Mouse (Mus musculus): Measurements from ENCODE around the gene Gpr89. TPM values are rescaled to one million over a fixed set of nuclear protein-coding genes. Genes with fewer than 3 reads are reported as not detected.

The Gpr89 gene
- polyA plus RNA-seq (2015; fragmentation: Nextera tagmentation; extraction: Ambion mirVana): 24.2 and 26.6 TPM in 2 replicates

GRCm38 (mm10) chr3:96904851-96905541, at the start of gene Gpr89:
Gene Gpr89, minus strand, starts transcription at chr3:96905346.
- Histone ChIP-seq H3K36me3 (no peaks in the 10 kb centered on the region), H3K27me3 (replicated peaks) (peaks cover 30% of the 10 kb centered on the region), H3K9ac (peak within 1 kb of the TSS; percentile 94), H3K4me2 (peak within 1 kb of the TSS; percentile 88), H3K4me3 (peak within 1 kb of the TSS; percentile 76), H3K4me1 (peaks cover 12% of the 10 kb centered on the region), H3K9me3 (no peaks in the 10 kb centered on the region), H3K27ac (replicated peaks) (no peak within 1 kb of the TSS)
- ATAC-seq (ENCODE audit: extremely low read depth, insufficient number of reproducible peaks, low FRiP score, low TSS enrichment): peak; percentile 86
- WGBS: under 1% methylated on average over 40 of the region's 40 CpGs

DNA sequence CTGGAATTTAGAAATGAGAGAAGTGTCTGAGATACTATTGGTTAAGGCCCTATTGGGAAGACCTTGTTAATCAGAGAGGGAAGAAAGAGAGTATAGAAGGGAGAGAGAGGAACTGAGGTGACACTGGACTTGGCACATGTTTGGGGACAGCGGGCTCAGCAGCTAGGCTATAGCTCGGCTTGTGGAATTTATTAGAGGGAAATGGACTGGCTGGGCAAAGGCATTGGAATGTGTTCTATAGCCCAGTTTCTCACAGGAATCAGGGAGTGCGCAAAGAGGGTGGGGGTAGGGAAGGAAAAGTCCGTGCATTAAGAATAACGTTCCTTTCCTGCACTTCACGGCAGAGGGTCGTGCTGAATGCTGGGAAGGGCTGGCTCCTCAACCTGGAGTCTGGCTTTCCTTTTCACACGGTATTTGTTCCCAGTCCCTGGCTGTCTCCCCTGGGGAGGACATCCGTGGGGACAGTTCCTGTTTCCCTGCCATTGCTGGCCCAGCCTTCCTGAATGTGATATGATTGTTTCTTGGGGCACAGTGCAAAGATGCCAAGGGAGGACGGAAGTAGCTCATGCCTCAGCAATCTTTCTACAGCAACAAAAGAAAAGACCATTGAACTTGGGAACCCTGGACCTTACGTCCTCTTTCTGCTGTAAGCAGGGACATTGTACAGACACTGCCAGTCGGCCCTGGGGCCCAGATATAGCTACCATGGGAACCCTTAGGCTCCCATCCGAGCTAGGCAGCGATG, 48.5 kb upstream of the Gpr89 start:
- Histone ChIP-seq H3K9me3 (no peaks in the 10 kb centered on the region), H3K27ac (replicated peaks) (peak overlapping the region; percentile 77), H3K9ac (peak overlapping the region; percentile 44; the same call in 1 of the 2 replicates), H3K4me1 (peaks cover 20% of the 10 kb centered on the region), H3K27me3 (replicated peaks) (no peaks in the 10 kb centered on the region), H3K4me2 (peak overlapping the region; percentile 53), H3K36me3 (no peaks in the 10 kb centered on the region), H3K4me3 (peak overlapping the region; percentile 1; the same call in 1 of the 2 replicates)
- WGBS: 27% methylated on average over 14 of the region's 14 CpGs
- peak; percentile 71 for ATAC-seq (ENCODE audit: extremely low read depth, insufficient number of reproducible peaks, low FRiP score, low TSS enrichment)

DNA sequence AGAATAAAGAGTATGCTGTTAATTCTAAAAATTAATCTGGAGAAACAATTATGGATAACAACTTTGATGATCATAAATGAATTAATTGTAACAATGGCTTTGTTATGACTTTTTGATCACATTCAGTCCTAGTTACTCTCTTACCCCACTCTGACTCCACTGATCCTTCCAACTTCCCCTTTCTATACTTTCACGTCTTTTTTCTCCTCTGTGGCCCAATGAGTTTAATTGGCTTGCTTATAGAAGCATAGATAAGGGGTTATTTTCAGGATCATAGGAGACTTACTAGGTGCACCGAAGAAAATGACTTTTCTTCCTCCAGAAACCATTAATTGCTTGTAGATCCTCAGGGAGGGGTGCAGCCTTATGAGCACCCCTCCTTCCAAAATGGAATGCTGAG, 37.6 kb upstream of the Gpr89 start:
- Histone ChIP-seq H3K9ac (no peak overlapping the region), H3K27me3 (replicated peaks) (peaks cover 6% of the 10 kb centered on the region), H3K4me1 (peaks cover 12% of the 10 kb centered on the region; the same call in 1 of the 2 replicates), H3K9me3 (peaks cover 9% of the 10 kb centered on the region; the same call in 1 of the 2 replicates), H3K4me3 (no peak overlapping the region), H3K36me3 (no peaks in the 10 kb centered on the region), H3K4me2 (no peak overlapping the region), H3K27ac (replicated peaks) (no peak overlapping the region)
- ATAC-seq (ENCODE audit: extremely low read depth, insufficient number of reproducible peaks, low FRiP score, low TSS enrichment): no peak
- 80% methylated on average over 2 of the region's 2 CpGs for WGBS

GRCm38 (mm10) chr3:96938738-96939137, 33.6 kb upstream of the Gpr89 start:
- WGBS: 6% methylated on average over 11 of the region's 11 CpGs
- Histone ChIP-seq H3K27me3 (replicated peaks) (peaks cover 36% of the 10 kb centered on the region), H3K27ac (replicated peaks) (no peak overlapping the region), H3K9ac (no peak overlapping the region), H3K4me2 (peak overlapping the region; percentile 54), H3K36me3 (no peaks in the 10 kb centered on the region), H3K4me3 (peak overlapping the region; percentile 23; the same call in 1 of the 2 replicates), H3K9me3 (peaks cover 9% of the 10 kb centered on the region; the same call in 1 of the 2 replicates), H3K4me1 (peaks cover 12% of the 10 kb centered on the region; the same call in 1 of the 2 replicates)
- ATAC-seq (ENCODE audit: extremely low read depth, insufficient number of reproducible peaks, low FRiP score, low TSS enrichment): 0 out of 2 replicates have a peak, but pooled peaks have one; percentile 45

GRCm38 (mm10) chr3:96937606-96938005, 32.5 kb upstream of the Gpr89 start:
- H3K4me2 ChIP-seq: no peak overlapping the region
- H3K4me3 ChIP-seq: no peak overlapping the region
- 39% methylated on average over 5 of the region's 5 CpGs for WGBS
- no peak for ATAC-seq (ENCODE audit: extremely low read depth, insufficient number of reproducible peaks, low FRiP score, low TSS enrichment)
- H3K27ac ChIP-seq (replicated peaks): no peak overlapping the region
- peaks cover 42% of the 10 kb centered on the region for H3K27me3 ChIP-seq (replicated peaks)
- peaks cover 12% of the 10 kb centered on the region; the same call in 1 of the 2 replicates for H3K4me1 ChIP-seq
- H3K36me3 ChIP-seq: no peaks in the 10 kb centered on the region
- no peaks in the 10 kb centered on the region for H3K9me3 ChIP-seq
- H3K9ac ChIP-seq: 0 out of 2 replicates have a peak overlapping the region, but pooled peaks have one; percentile 6

DNA sequence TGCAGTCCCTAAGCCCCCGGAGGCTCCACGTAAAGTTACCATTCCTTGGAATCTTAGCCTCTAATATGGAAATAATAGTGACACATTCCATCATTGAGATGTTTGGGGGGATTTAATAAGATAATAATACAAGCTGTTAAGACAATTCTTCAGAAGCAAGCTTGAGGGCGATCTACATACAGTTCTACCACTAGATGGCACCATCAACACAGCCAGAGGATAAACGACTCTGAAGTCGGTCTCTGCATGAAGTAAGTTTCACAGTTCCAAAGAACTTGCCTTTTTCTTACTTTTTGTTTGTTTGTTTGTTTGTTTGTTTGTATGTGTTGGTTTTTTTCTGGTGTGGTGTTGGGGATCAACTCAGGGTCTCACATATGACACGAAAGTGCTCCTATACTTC, 31.1 kb upstream of the Gpr89 start:
- peaks cover 44% of the 10 kb centered on the region for H3K27me3 ChIP-seq (replicated peaks)
- no peaks in the 10 kb centered on the region for H3K9me3 ChIP-seq
- H3K36me3 ChIP-seq: no peaks in the 10 kb centered on the region
- no peak overlapping the region for H3K4me3 ChIP-seq
- WGBS: 7% methylated on average over 6 of the region's 6 CpGs
- ATAC-seq (ENCODE audit: extremely low read depth, insufficient number of reproducible peaks, low FRiP score, low TSS enrichment): no peak
- H3K4me2 ChIP-seq: no peak overlapping the region
- peaks cover 15% of the 10 kb centered on the region for H3K4me1 ChIP-seq
- H3K27ac ChIP-seq (replicated peaks): no peak overlapping the region
- no peak overlapping the region for H3K9ac ChIP-seq

DNA sequence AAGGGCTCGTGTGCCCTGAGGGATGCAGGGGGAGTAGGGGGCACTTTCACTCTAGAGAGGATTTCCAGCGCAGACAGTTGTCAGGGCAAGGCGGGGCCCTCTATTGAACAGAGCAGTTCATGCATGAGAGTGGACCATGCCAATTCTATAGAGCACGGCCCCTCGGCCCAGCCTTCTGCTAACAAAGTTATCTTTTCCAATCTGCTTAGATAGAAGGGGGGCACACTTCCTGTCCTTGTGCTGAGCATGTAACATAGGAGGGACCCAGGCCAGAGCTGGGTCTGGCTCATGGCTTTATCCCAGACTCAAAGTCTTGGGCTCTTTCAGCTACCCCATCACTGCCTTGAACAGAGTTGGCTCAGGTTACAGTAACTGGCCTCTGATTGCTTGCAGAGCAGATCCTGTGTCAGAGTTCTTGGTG, 26.1 kb upstream of the Gpr89 start:
- peak overlapping the region; percentile 29 for H3K4me2 ChIP-seq
- H3K9me3 ChIP-seq: no peaks in the 10 kb centered on the region
- H3K27me3 ChIP-seq (replicated peaks): peaks cover 30% of the 10 kb centered on the region
- no peak for ATAC-seq (ENCODE audit: extremely low read depth, insufficient number of reproducible peaks, low FRiP score, low TSS enrichment)
- peaks cover 13% of the 10 kb centered on the region for H3K4me1 ChIP-seq
- peak overlapping the region; percentile 25; the same call in 1 of the 2 replicates for H3K27ac ChIP-seq (replicated peaks)
- no peak overlapping the region; the same call in 1 of the 2 replicates for H3K9ac ChIP-seq
- 30% methylated on average over 5 of the region's 5 CpGs for WGBS
- no peaks in the 10 kb centered on the region for H3K36me3 ChIP-seq
- no peak overlapping the region for H3K4me3 ChIP-seq

DNA sequence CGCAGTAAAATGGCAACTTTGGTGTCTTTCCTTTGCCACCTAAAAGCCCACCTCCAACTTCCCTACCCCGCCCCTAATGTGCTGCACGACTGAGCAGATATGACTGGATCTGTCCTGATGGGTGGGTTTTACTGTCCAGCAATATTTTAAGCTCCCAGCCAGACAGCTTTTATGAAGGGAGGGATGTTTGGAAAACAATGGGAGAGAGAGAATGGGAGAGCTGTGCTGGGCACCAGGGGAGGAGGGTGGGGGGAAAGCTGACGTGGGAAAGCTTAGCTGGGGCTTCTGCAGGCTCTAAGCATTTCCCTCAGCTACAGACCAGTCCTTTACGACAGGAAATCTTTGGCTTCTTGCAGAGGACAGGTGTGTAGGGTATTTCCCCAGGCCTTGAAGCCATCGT, 20.8 kb upstream of the Gpr89 start, which contains the start of gene Gja8:
Gja8 (minus strand) TSS at position 101 of the 400 bp plus-strand sequence.
- ATAC-seq (ENCODE audit: extremely low read depth, insufficient number of reproducible peaks, low FRiP score, low TSS enrichment): no peak
- Histone ChIP-seq H3K9me3 (no peaks in the 10 kb centered on the region), H3K9ac (no peak within 1 kb of the TSS), H3K36me3 (no peaks in the 10 kb centered on the region), H3K27ac (replicated peaks) (no peak within 1 kb of the TSS), H3K4me2 (no peak within 1 kb of the TSS), H3K4me1 (peaks cover 6% of the 10 kb centered on the region), H3K27me3 (replicated peaks) (no peaks in the 10 kb centered on the region), H3K4me3 (no peak within 1 kb of the TSS)
- WGBS: 60% methylated on average over 6 of the region's 6 CpGs

DNA sequence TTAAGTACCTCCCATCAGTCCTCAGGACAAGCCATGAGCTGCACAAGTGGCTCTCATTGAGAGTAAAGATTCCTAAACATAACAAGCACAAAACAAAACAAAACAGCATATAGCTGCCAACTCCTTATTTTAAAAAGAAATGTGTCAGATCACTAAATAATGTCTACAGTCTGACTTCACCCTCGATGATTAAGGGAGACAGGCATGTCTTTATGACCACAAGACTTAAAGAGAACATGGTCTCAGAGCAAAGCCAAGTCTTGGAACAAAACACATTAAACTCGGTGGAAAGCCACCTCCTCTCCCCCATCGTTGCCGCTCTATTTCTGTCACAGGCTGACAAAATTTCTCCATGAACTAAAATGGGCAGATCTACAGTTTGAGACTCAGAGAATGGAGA, 19.5 kb upstream of the Gpr89 start:
- no peaks in the 10 kb centered on the region for H3K9me3 ChIP-seq
- H3K4me3 ChIP-seq: no peak overlapping the region
- no peak for ATAC-seq (ENCODE audit: extremely low read depth, insufficient number of reproducible peaks, low FRiP score, low TSS enrichment)
- 68% methylated on average over 4 of the region's 4 CpGs for WGBS
- no peak overlapping the region for H3K27ac ChIP-seq (replicated peaks)
- H3K9ac ChIP-seq: no peak overlapping the region
- peaks cover 3% of the 10 kb centered on the region; the same call in 1 of the 2 replicates for H3K27me3 ChIP-seq (replicated peaks)
- H3K4me1 ChIP-seq: no peaks in the 10 kb centered on the region
- no peak overlapping the region for H3K4me2 ChIP-seq
- H3K36me3 ChIP-seq: no peaks in the 10 kb centered on the region

DNA sequence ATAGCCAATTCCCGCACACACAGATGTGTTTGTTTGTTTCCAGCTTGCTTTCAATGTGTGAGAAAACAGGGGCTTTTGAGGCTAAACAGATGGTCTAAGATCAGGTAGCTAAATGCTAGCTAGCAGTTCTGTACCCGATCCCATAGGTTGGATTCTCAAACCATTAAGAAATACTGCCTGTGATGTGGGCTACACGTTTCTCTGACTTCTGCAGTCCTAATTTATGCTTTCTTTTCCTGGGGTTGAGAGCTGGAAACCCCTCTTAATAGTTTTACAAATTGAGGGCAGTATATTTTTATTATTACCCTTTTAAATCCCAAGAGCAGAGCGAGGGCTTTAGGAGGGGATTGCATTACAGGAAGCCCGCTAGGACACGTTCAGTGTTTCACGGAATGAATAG, 15.8 kb upstream of the Gpr89 start:
- Histone ChIP-seq H3K9ac (no peak overlapping the region), H3K36me3 (no peaks in the 10 kb centered on the region), H3K4me3 (no peak overlapping the region), H3K9me3 (no peaks in the 10 kb centered on the region), H3K4me1 (no peaks in the 10 kb centered on the region), H3K4me2 (no peak overlapping the region), H3K27me3 (replicated peaks) (peaks cover 8% of the 10 kb centered on the region; the same call in 1 of the 2 replicates), H3K27ac (replicated peaks) (no peak overlapping the region)
- no peak for ATAC-seq (ENCODE audit: extremely low read depth, insufficient number of reproducible peaks, low FRiP score, low TSS enrichment)
- 71% methylated on average over 7 of the region's 7 CpGs for WGBS

DNA sequence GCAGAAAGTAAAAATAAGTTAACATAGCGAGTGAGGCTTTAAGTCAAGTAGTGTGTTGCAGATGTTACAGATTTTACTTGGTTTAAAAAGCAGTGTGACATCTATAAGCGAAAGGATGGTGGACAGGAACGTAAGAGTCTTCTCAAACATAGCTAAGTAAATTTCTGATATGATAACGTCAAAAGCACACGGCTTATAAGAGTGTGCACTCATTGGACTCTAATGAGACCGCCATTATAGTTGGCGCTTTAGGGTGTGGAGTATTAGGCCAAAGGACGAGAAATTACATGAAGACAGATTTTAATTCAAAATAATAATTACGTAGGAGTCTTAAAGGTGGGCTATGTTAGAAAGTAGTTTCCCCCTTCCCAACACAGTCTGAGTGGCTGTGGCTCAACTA, 446 bp upstream of the Gpr89 start:
- ATAC-seq (ENCODE audit: extremely low read depth, insufficient number of reproducible peaks, low FRiP score, low TSS enrichment): no peak
- H3K36me3 ChIP-seq: no peaks in the 10 kb centered on the region
- no peaks in the 10 kb centered on the region for H3K9me3 ChIP-seq
- peak overlapping the region; percentile 94 for H3K9ac ChIP-seq
- H3K27me3 ChIP-seq (replicated peaks): peaks cover 31% of the 10 kb centered on the region
- H3K27ac ChIP-seq (replicated peaks): no peak overlapping the region
- peaks cover 12% of the 10 kb centered on the region for H3K4me1 ChIP-seq
- peak overlapping the region; percentile 88 for H3K4me2 ChIP-seq
- H3K4me3 ChIP-seq: peak overlapping the region; percentile 76
- WGBS: 44% methylated on average over 9 of the region's 9 CpGs

Measured in heart, embryonic 13.5 days (tissue).